Mouse (Mus musculus): Measurements from ENCODE around the gene Atf6b. TPM values are rescaled to one million over a fixed set of nuclear protein-coding genes. Genes with fewer than 3 reads are reported as not detected.

Gene Atf6b
- total and polyA plus RNA-seq, 3 experiments, result 15.3 to 25.3 (median 18.4) TPM

DNA sequence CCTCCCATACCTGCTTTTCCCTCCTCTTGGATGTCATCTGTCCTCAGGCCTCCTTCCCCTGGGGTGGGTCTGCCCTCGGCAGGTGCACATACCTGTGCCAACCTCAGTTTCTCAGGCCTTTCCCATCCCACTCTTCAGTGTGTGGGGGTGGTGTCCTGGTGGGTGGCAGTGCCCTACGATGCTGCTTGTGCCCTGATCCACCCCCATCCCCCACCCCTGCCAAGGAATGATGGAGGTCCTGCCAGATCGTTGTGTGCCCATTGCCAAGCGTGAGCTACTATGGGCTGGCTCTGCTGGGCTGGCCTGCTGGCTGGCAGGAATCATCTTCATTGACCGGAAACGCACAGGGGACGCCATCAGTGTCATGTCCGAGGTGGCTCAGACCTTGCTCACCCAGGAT, 35.9 kb upstream of the Atf6b start:
- Histone ChIP-seq H3K36me3 (ENCODE audit: control insufficient read depth, insufficient read depth, low read length) (no peaks in the 10 kb centered on the region), H3K4me3 (no peak overlapping the region), H3K4me1 (ENCODE audit: control insufficient read depth, insufficient read depth, low read length) (peaks cover 3% of the 10 kb centered on the region; the same call in 1 of the 2 replicates), H3K9ac (ENCODE audit: low read depth, low read length) (no peak overlapping the region), H3K27ac (no peak overlapping the region), H3K79me2 (replicated peaks; ENCODE audit: control insufficient read depth, insufficient read depth, low read length) (no peaks in the 10 kb centered on the region), H3K27me3 (ENCODE audit: control insufficient read depth, insufficient read depth, low read length) (no peaks in the 10 kb centered on the region)
- intact Hi-C loops (cut with DNase I), result no loop called here
- no peak for DNase-seq
- TF ChIP-seq CTCF (IDR thresholded peaks at IDR 0.05), result no peak
- no peak for TF ChIP-seq POLR2A (IDR thresholded peaks at IDR 0.05; ENCODE audit: insufficient read depth, low read depth, low read length)
- no peak for TF ChIP-seq EP300 (IDR thresholded peaks at IDR 0.05; ENCODE audit: insufficient read depth, low read depth, low read length)
- 90% methylated on average over 8 of the region's 8 CpGs for WGBS

DNA sequence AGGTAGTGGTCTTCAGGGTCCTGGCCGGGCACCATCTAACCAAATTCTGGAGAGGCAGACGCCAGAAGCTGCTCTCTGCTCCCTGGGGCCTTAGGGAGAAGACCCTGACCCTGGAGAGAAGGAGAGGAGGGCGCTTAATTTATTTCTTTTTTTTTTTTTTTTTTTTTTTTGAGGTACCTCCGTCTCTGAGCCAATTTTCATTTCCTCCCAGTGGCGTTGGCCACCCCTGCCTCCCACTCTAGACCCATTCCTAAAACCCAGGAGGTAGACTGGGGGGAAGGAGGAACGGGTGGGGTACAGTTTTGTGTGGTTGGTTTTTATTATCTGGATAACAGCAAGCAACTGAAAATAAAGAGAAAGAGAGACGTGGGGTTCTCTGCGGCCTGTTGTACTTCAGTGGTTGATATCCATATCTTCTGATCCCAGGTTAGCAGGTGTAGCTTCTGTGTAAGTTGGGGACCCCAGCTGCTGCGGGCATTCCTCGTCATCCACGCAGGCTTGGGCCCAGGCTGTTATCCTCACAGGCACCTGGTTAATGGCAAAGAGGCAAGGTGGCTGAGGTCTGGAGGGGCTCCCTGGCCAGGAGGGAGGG, 33.8 kb upstream of the Atf6b start:
- Histone ChIP-seq H3K9ac (ENCODE audit: low read depth, low read length) (no peak overlapping the region), H3K4me3 (no peak overlapping the region), H3K4me1 (ENCODE audit: control insufficient read depth, insufficient read depth, low read length) (no peaks in the 10 kb centered on the region), H3K79me2 (replicated peaks; ENCODE audit: control insufficient read depth, insufficient read depth, low read length) (no peaks in the 10 kb centered on the region), H3K27me3 (ENCODE audit: control insufficient read depth, insufficient read depth, low read length) (no peaks in the 10 kb centered on the region), H3K36me3 (ENCODE audit: control insufficient read depth, insufficient read depth, low read length) (no peaks in the 10 kb centered on the region), H3K27ac (no peak overlapping the region)
- WGBS, result 80% methylated on average over 11 of the region's 11 CpGs
- DNase-seq, result no peak
- intact Hi-C loops (cut with DNase I), result no loop called here
- TF ChIP-seq CTCF (IDR thresholded peaks at IDR 0.05) (no peak), POLR2A (IDR thresholded peaks at IDR 0.05; ENCODE audit: insufficient read depth, low read depth, low read length) (no peak), EP300 (IDR thresholded peaks at IDR 0.05; ENCODE audit: insufficient read depth, low read depth, low read length) (no peak)

- WGBS, result 88% methylated on average over 10 of the region's 10 CpGs
- no peak for DNase-seq
- Histone ChIP-seq H3K79me2 (replicated peaks; ENCODE audit: control insufficient read depth, insufficient read depth, low read length) (no peaks in the 10 kb centered on the region), H3K4me1 (ENCODE audit: control insufficient read depth, insufficient read depth, low read length) (no peaks in the 10 kb centered on the region), H3K36me3 (ENCODE audit: control insufficient read depth, insufficient read depth, low read length) (no peaks in the 10 kb centered on the region), H3K27me3 (ENCODE audit: control insufficient read depth, insufficient read depth, low read length) (no peaks in the 10 kb centered on the region), H3K9ac (ENCODE audit: low read depth, low read length) (no peak overlapping the region), H3K27ac (no peak overlapping the region), H3K4me3 (no peak overlapping the region)
- TF ChIP-seq EP300 (IDR thresholded peaks at IDR 0.05; ENCODE audit: insufficient read depth, low read depth, low read length) (no peak), POLR2A (IDR thresholded peaks at IDR 0.05; ENCODE audit: insufficient read depth, low read depth, low read length) (no peak), CTCF (IDR thresholded peaks at IDR 0.05) (no peak)
- intact Hi-C loops (cut with DNase I), result no loop called here
These were observed 33.1 kb upstream of the Atf6b start for GRCm38 (mm10) chr17:34613830-34614229.

DNA sequence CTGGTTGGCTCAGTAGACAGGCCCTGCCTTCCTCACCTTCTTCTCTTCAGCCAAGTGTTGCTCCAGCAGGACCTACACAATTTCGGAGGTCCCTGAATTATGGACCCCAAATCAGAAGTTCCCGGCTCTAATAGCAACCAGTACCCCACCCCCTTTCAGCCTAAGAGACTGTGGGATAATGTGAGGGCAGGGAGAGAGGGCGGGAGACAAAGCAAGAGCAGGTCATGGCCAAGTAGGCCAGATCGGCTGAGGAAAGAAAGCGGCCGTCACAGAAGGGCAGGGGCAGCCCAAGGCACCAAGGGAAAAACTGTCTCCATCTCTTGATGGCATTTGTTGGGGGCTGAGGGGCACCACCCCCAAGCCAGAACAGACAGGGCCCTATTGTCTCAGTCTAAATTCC, 31.1 kb upstream of the Atf6b start, which contains the start of gene Egfl8:
Gene Egfl8 (minus strand): TSS at position 101 of the 400 bp plus-strand sequence.
- no peak within 1 kb of the TSS for H3K4me3 ChIP-seq
- no peaks in the 10 kb centered on the region for H3K36me3 ChIP-seq (ENCODE audit: control insufficient read depth, insufficient read depth, low read length)
- no peak for TF ChIP-seq CTCF (IDR thresholded peaks at IDR 0.05)
- no peak for TF ChIP-seq POLR2A (IDR thresholded peaks at IDR 0.05; ENCODE audit: insufficient read depth, low read depth, low read length)
- no peak for TF ChIP-seq EP300 (IDR thresholded peaks at IDR 0.05; ENCODE audit: insufficient read depth, low read depth, low read length)
- 76% methylated on average over 6 of the region's 6 CpGs for WGBS
- no peak within 1 kb of the TSS for H3K9ac ChIP-seq (ENCODE audit: low read depth, low read length)
- no peaks in the 10 kb centered on the region for H3K79me2 ChIP-seq (replicated peaks; ENCODE audit: control insufficient read depth, insufficient read depth, low read length)
- no peaks in the 10 kb centered on the region for H3K27me3 ChIP-seq (ENCODE audit: control insufficient read depth, insufficient read depth, low read length)
- H3K4me1 ChIP-seq (ENCODE audit: control insufficient read depth, insufficient read depth, low read length), result no peaks in the 10 kb centered on the region
- peak within 1 kb of the TSS; percentile 26 for H3K27ac ChIP-seq
- intact Hi-C loops (cut with DNase I), result loop anchor here (5.0 kb wide), 1 partner anchor 59 kb away; no protein-coding TSS in a partner anchor
- no peak for DNase-seq

DNA sequence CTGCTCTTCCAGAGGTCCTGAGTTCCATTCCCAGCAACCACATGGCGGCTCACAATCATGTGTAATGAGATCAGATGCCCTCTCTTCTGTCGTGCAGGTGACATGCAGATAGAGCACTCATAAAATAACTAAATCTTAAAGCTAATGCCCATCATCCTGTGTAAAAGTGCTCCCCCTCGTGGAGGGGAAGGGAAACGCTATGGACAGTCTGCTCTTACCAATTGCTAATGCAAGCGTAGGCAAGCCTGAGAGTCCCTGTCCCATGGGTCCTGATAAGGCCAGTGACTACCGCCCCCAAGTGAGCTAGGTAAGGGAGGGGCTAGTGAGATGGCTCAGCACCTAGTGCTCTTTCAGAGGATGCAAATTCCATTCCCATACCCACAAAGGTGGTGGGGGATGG, 27.9 kb upstream of the Atf6b start:
- no peaks in the 10 kb centered on the region for H3K36me3 ChIP-seq (ENCODE audit: control insufficient read depth, insufficient read depth, low read length)
- H3K79me2 ChIP-seq (replicated peaks; ENCODE audit: control insufficient read depth, insufficient read depth, low read length), result no peaks in the 10 kb centered on the region
- peak; percentile 67 to 76 for DNase-seq
- H3K4me3 ChIP-seq, result no peak overlapping the region
- intact Hi-C loops (cut with DNase I), result loop anchor here (1.0 to 5.0 kb wide), 3 partner anchors 46 to 179 kb away; no protein-coding TSS in a partner anchor
- no peak overlapping the region for H3K9ac ChIP-seq (ENCODE audit: low read depth, low read length)
- H3K27me3 ChIP-seq (ENCODE audit: control insufficient read depth, insufficient read depth, low read length), result no peaks in the 10 kb centered on the region
- no peak overlapping the region for H3K27ac ChIP-seq
- TF ChIP-seq POLR2A (IDR thresholded peaks at IDR 0.05; ENCODE audit: insufficient read depth, low read depth, low read length) (0 out of 2 replicates have a peak, but pooled peaks have one; percentile 12), EP300 (IDR thresholded peaks at IDR 0.05; ENCODE audit: insufficient read depth, low read depth, low read length) (0 out of 2 replicates have a peak, but pooled peaks have one; percentile 29), CTCF (IDR thresholded peaks at IDR 0.05) (peak; percentile 96)
- WGBS, result 13% methylated on average over 6 of the region's 6 CpGs
- H3K4me1 ChIP-seq (ENCODE audit: control insufficient read depth, insufficient read depth, low read length), result no peaks in the 10 kb centered on the region

- H3K36me3 ChIP-seq (ENCODE audit: control insufficient read depth, insufficient read depth, low read length), result no peaks in the 10 kb centered on the region
These were observed 25.9 kb upstream of the Atf6b start for GRCm38 (mm10) chr17:34621006-34621405.

More at GRCm38 (mm10) chr17:34621006-34621405, 25.9 kb upstream of the Atf6b start:
- Histone ChIP-seq H3K4me3 (no peak overlapping the region), H3K27me3 (ENCODE audit: control insufficient read depth, insufficient read depth, low read length) (no peaks in the 10 kb centered on the region), H3K79me2 (replicated peaks; ENCODE audit: control insufficient read depth, insufficient read depth, low read length) (no peaks in the 10 kb centered on the region), H3K27ac (no peak overlapping the region), H3K9ac (ENCODE audit: low read depth, low read length) (no peak overlapping the region), H3K4me1 (ENCODE audit: control insufficient read depth, insufficient read depth, low read length) (no peaks in the 10 kb centered on the region)
- intact Hi-C loops (cut with DNase I), result no loop called here
- no peak for DNase-seq
- TF ChIP-seq CTCF (IDR thresholded peaks at IDR 0.05) (no peak), POLR2A (IDR thresholded peaks at IDR 0.05; ENCODE audit: insufficient read depth, low read depth, low read length) (no peak), EP300 (IDR thresholded peaks at IDR 0.05; ENCODE audit: insufficient read depth, low read depth, low read length) (no peak)
- WGBS, result 91% methylated on average over 8 of the region's 8 CpGs

Data from heart, adult 2 months (tissue).